Mouse (Mus musculus): ENCODE measurements around the gene Gm21541. TPM values are rescaled to one million over a fixed set of nuclear protein-coding genes. Genes with fewer than 3 reads are reported as not detected.
"Not testable (repeated sequence)": the region's sequence is repeated elsewhere in the genome, so short reads cannot be mapped to it uniquely, and the experiment has no call there.

The Gm21541 gene
- not detected in 2 replicates for polyA plus RNA-seq (2014; fragmentation: Nextera tagmentation; extraction: Ambion mirVana)

DNA sequence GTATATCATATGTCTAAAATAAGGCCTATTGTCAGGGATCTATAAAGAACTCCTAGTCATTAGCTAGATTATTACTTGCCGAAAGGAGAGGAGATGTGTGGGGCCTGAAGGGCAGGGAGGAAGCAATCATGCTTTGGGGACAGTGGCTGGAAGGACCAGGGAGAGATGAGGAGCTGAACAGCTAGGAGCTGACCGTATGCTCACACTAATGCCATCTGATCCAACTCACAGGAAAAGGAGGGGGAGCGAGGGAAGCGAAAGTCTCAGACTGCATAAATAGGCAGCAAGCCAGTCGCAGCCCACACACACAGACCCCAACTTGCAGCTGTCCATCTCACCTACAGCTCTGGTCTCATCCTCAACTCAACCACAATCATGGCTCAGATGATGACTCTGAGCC, at the start of gene Gm21541:
TSS of gene Gm21541 (plus strand) at position 301 of the 400 bp plus-strand sequence.
- H3K27ac ChIP-seq (ENCODE audit: low read depth, low read length); H3K27me3 ChIP-seq (ENCODE audit: control insufficient read depth, insufficient read depth, low read length); ATAC-seq (replicated peaks; ENCODE audit: insufficient number of reproducible peaks, low FRiP score, low TSS enrichment); H3K9ac ChIP-seq (ENCODE audit: low read depth, low read length); H3K4me1 ChIP-seq (ENCODE audit: control insufficient read depth, insufficient read depth, low read length); H3K4me3 ChIP-seq (ENCODE audit: low read depth, low read length); H3K4me2 ChIP-seq; H3K36me3 ChIP-seq (ENCODE audit: control insufficient read depth, insufficient read depth, low read length); H3K9me3 ChIP-seq (replicated peaks; ENCODE audit: control insufficient read depth, low read length): not testable (repeated sequence)
- WGBS (ENCODE audit: insufficient replicate concordance), result no CpG with 5 or more reads among the region's 5 CpGs

DNA sequence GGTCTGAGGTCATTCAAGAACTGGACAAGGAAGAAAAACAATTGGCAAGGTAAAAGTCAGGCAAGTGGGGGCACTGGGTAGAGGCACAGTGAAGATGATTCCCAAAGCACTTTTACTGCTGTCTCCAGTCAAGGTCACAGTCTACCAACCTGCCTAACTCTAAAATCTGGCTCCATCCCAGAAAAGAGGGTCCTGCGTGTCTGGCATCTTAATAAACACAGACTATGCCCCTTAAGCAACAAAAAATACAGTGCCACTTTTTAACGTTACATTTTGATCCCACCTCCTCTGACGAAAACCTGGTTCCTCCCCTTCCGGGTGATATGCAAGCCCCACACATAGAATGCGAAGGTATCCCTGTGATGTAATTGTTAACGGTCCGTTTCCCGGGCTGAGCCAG, 37.9 kb downstream of the Gm21541 start, which contains the start of gene Gm20878:
TSS of gene Gm20878 (plus strand) at position 301 of the 400 bp plus-strand sequence.
- not testable (repeated sequence) for H3K4me3 ChIP-seq (ENCODE audit: low read depth, low read length); H3K9me3 ChIP-seq (replicated peaks; ENCODE audit: control insufficient read depth, low read length); H3K9ac ChIP-seq (ENCODE audit: low read depth, low read length); H3K4me1 ChIP-seq (ENCODE audit: control insufficient read depth, insufficient read depth, low read length); H3K4me2 ChIP-seq; ATAC-seq (replicated peaks; ENCODE audit: insufficient number of reproducible peaks, low FRiP score, low TSS enrichment); H3K27ac ChIP-seq (ENCODE audit: low read depth, low read length); H3K36me3 ChIP-seq (ENCODE audit: control insufficient read depth, insufficient read depth, low read length); H3K27me3 ChIP-seq (ENCODE audit: control insufficient read depth, insufficient read depth, low read length)
- no CpG with 5 or more reads among the region's 8 CpGs for WGBS (ENCODE audit: insufficient replicate concordance)

Other genes starting within 250 kb of the Gm21541 start
- 4.1 and 4.3 TPM in 2 replicates for gene Cntfr, start 206.5 kb upstream of the Gm21541 start, polyA plus RNA-seq (2014; fragmentation: Nextera tagmentation; extraction: Ambion mirVana)
- gene Il11ra1, start 203.6 kb upstream of the Gm21541 start, polyA plus RNA-seq (2014; fragmentation: Nextera tagmentation; extraction: Ambion mirVana), result 128 and 137 TPM in 2 replicates
- 50.2 and 51.6 TPM in 2 replicates for gene Rpp25l, start 190.1 kb upstream of the Gm21541 start, polyA plus RNA-seq (2014; fragmentation: Nextera tagmentation; extraction: Ambion mirVana)
- gene Dctn3, start 180.4 kb upstream of the Gm21541 start, polyA plus RNA-seq (2014; fragmentation: Nextera tagmentation; extraction: Ambion mirVana), result 120 and 126 TPM in 2 replicates
- gene Arid3c, start 172.5 kb upstream of the Gm21541 start, polyA plus RNA-seq (2014; fragmentation: Nextera tagmentation; extraction: Ambion mirVana), result not detected in 2 replicates
- gene Galt, start 148.4 kb upstream of the Gm21541 start, polyA plus RNA-seq (2014; fragmentation: Nextera tagmentation; extraction: Ambion mirVana), result 63.1 and 65.1 TPM in 2 replicates
- 69.9 and 76.8 TPM in 2 replicates for gene Sigmar1, start 147.5 kb upstream of the Gm21541 start, polyA plus RNA-seq (2014; fragmentation: Nextera tagmentation; extraction: Ambion mirVana)
- gene Ccl27a, start 129.4 kb upstream of the Gm21541 start, polyA plus RNA-seq (2014; fragmentation: Nextera tagmentation; extraction: Ambion mirVana), result 42.6 and 42.7 TPM in 2 replicates
- gene Gm20878, start 38.0 kb downstream of the Gm21541 start, polyA plus RNA-seq (2014; fragmentation: Nextera tagmentation; extraction: Ambion mirVana), result 0.83 and 1.9 TPM in 2 replicates
- not detected in 2 replicates for gene Fam205a4, start 62.4 kb downstream of the Gm21541 start, polyA plus RNA-seq (2014; fragmentation: Nextera tagmentation; extraction: Ambion mirVana)
- gene Gm21093, start 131.1 kb downstream of the Gm21541 start, polyA plus RNA-seq (2014; fragmentation: Nextera tagmentation; extraction: Ambion mirVana), result not detected in 2 replicates
- not detected in 2 replicates for gene Gm3893, start 187.6 kb downstream of the Gm21541 start, polyA plus RNA-seq (2014; fragmentation: Nextera tagmentation; extraction: Ambion mirVana)
- gene Gm13304, start 211.2 kb downstream of the Gm21541 start, polyA plus RNA-seq (2014; fragmentation: Nextera tagmentation; extraction: Ambion mirVana), result 0.56 TPM in 1 of 2 replicates, not detected in the other
- gene Gm13306, start 249.8 kb downstream of the Gm21541 start, polyA plus RNA-seq (2014; fragmentation: Nextera tagmentation; extraction: Ambion mirVana), result not detected in 2 replicates

All from heart, embryonic 11.5 days (tissue).